Mouse (Mus musculus) forebrain, embryonic 11.5 days (tissue): ENCODE results near the gene Inhbc. TPM values are rescaled to one million over a fixed set of nuclear protein-coding genes. Genes with fewer than 3 reads are reported as not detected.
"Not testable (repeated sequence)": the region's sequence is repeated elsewhere in the genome, so short reads cannot be mapped to it uniquely, and the experiment has no call there.

Experiments used
- ATAC-seq: fragments of 200-750 bp; cut with Nextera tagmentation; replicated peaks from 2 replicates; pipeline ENCODE4 v1.8.0; 2017; ENCODE audit warnings: moderate TSS enrichment; ENCODE audit not compliant: low FRiP score
- DNase-seq: peaks from one replicate; pipeline ENCODE4 v3.0.0-alpha.2; 2017; ENCODE audit warnings: low spot score
- H3K27ac ChIP-seq: fragments of 300-500 bp; sonication (generic); 2 replicates; pipeline ENCODE4 v1.5.1; 2014; ENCODE audit warnings: low read depth, low read length
- H3K27me3 ChIP-seq: fragments of 300-500 bp; sonication (generic); 2 replicates; pipeline ENCODE4 v1.6.1; 2014; ENCODE audit warnings: mild to moderate bottlenecking, low read length, mixed read lengths; ENCODE audit not compliant: control insufficient read depth, insufficient read depth
- H3K36me3 ChIP-seq: fragments of 300-500 bp; sonication (generic); 2 replicates; pipeline ENCODE4 v1.6.1; 2014; ENCODE audit warnings: mild to moderate bottlenecking, low read length, moderate library complexity, mixed read lengths; ENCODE audit not compliant: control insufficient read depth, insufficient read depth
- H3K4me1 ChIP-seq: fragments of 300-500 bp; sonication (generic); replicated peaks from 2 replicates; pipeline ENCODE4 v1.6.1; 2014; ENCODE audit warnings: low read length, mixed read lengths; ENCODE audit not compliant: control insufficient read depth, insufficient read depth
- H3K4me2 ChIP-seq: fragments of 300-500 bp; sonication (generic); 2 replicates; pipeline ENCODE4 v1.6.1; 2014; ENCODE audit warnings: low read depth, mild to moderate bottlenecking, low read length, moderate library complexity, mixed read lengths; ENCODE audit not compliant: severe bottlenecking
- H3K4me3 ChIP-seq: fragments of 300-500 bp; sonication (generic); 2 replicates; pipeline ENCODE4 v1.5.1; 2014; ENCODE audit warnings: low read depth, low read length
- H3K9ac ChIP-seq: fragments of 300-500 bp; sonication (generic); 2 replicates; pipeline ENCODE4 v1.6.1; 2014; ENCODE audit warnings: low read length
- H3K9me3 ChIP-seq: fragments of 300-500 bp; sonication (generic); 2 replicates; pipeline ENCODE4 v1.6.1; 2016; ENCODE audit warnings: low read length, mixed read lengths; ENCODE audit not compliant: control insufficient read depth
- WGBS: fragments of 180-500 bp; shearing (Covaris S2); extraction: QIAGEN DNeasy Blood & Tissue Kit; methylation state at CpG from one replicate; pipeline ENCODE4 v1.1.7; 2014; 5-methylcytosine and 5-hydroxymethylcytosine counted together
- polyA plus RNA-seq: library from polyadenylated mRNA; unstranded; fragments of >200 nt; fragmentation: Nextera tagmentation; extraction: Ambion mirVana; gene quantifications from 2 replicates; pipeline ENCODE4 v1.2.1, GENCODE M21; 2014

Gene Inhbc
- polyA plus RNA-seq, 1 experiment from 2014 or later = not detected

DNA sequence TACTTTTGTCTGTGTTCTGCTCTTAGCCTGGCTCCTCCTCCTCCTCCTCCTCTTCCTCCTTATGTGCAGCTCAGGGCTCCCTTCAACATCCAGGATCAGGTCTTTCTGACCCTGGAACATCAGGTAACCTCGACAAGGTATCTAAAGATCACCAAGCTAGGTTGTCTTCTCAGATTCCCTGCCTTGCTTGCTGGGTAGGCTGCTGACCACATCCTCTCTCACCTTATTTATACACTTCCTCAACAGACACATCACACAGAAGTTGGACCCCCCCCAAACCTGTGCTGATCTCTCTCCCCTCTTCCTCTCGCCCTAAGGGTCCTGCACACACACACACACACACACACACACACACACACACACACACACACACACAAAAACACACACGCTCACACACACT, 48.6 kb downstream of the Inhbc start, which contains the start of gene Arhgap9:
TSS of gene Arhgap9 (plus strand) at position 344 of the 400 bp plus-strand sequence.
- Histone ChIP-seq H3K4me1 (peaks cover 8% of the 10 kb centered on the region), H3K9ac (no peak within 1 kb of the TSS), H3K27ac (no peak within 1 kb of the TSS), H3K27me3 (peaks cover 26% of the 10 kb centered on the region), H3K4me2 (no peak within 1 kb of the TSS), H3K4me3 (no peak within 1 kb of the TSS), H3K36me3 (no peaks in the 10 kb centered on the region), H3K9me3 (no peaks in the 10 kb centered on the region)
- no peak for ATAC-seq
- 81% methylated on average over 3 of the region's 3 CpGs for WGBS
- no peak for DNase-seq

DNA sequence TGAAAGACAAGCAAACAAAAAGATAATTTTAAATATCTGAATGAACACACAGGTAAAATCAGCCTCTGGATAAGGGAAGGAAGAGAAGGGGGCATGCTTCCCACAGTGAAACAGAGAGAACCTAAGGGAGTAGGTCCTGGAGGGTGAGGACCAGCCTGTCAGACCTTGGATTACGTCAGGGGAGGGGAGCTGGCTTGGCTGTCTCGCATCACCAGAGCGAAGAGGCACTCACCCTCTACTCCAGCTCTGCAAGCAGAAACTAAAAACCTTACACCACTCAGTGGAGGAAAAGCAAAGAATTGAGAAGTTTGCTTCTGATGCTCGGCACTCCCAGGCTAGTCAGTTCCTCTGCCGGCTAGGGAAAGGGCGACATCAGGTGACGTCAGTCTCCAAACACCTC, 50.3 kb downstream of the Inhbc start:
- WGBS = 87% methylated on average over 7 of the region's 7 CpGs
- Histone ChIP-seq H3K4me2 (no peak overlapping the region), H3K4me3 (no peak overlapping the region), H3K9ac (no peak overlapping the region), H3K27ac (no peak overlapping the region), H3K9me3 (no peaks in the 10 kb centered on the region), H3K4me1 (no peaks in the 10 kb centered on the region), H3K36me3 (no peaks in the 10 kb centered on the region), H3K27me3 (peaks cover 10% of the 10 kb centered on the region)
- ATAC-seq (no peak), DNase-seq (no peak)

- Histone ChIP-seq H3K36me3 (no peaks in the 10 kb centered on the region), H3K4me2 (no peak overlapping the region), H3K4me3 (no peak overlapping the region), H3K9me3 (no peaks in the 10 kb centered on the region), H3K4me1 (no peaks in the 10 kb centered on the region), H3K27ac (no peak overlapping the region), H3K9ac (no peak overlapping the region), H3K27me3 (no peaks in the 10 kb centered on the region)
- 46% methylated on average over 4 of the region's 4 CpGs for WGBS
- DNase-seq (no peak), ATAC-seq (no peak)
Measured at GRCm38 (mm10) chr10:127318009-127318408, 52.2 kb downstream of the Inhbc start.

DNA sequence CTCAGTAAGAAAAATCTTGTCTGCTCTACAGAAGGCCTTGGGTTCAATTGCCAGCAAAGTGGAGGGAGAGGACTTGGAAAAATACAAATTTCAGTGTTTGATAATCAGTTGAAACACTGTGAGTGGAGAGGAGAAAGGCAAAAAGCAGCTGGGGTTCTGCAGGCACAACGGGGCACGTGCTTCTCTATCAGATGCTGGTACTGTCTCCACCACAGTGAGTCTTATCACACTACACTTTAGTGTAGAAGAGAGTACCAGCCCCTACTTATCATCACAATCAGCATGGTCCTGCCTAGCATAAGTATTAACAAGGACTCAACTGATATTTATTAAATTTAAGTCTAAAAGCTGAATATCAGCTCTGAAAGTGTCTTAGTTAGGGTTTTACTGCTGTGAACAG, 53.0 kb downstream of the Inhbc start:
- Histone ChIP-seq H3K4me2 (no peak overlapping the region), H3K4me3 (no peak overlapping the region), H3K4me1 (no peaks in the 10 kb centered on the region), H3K36me3 (no peaks in the 10 kb centered on the region), H3K9me3 (no peaks in the 10 kb centered on the region), H3K27ac (no peak overlapping the region), H3K9ac (no peak overlapping the region), H3K27me3 (no peaks in the 10 kb centered on the region)
- no peak for ATAC-seq
- DNase-seq = no peak
- 77% methylated on average over 2 of the region's 2 CpGs for WGBS

GRCm38 (mm10) chr10:127314950-127315349, 55.3 kb downstream of the Inhbc start:
- H3K36me3 ChIP-seq, H3K4me2 ChIP-seq, ATAC-seq, H3K27me3 ChIP-seq, DNase-seq, H3K4me1 ChIP-seq, H3K4me3 ChIP-seq, H3K27ac ChIP-seq, H3K9me3 ChIP-seq, H3K9ac ChIP-seq: not testable (repeated sequence)
- WGBS = 96% methylated on average over 1 of the region's 1 CpGs

GRCm38 (mm10) chr10:127313516-127313915, 56.7 kb downstream of the Inhbc start:
- not testable (repeated sequence) for DNase-seq, H3K36me3 ChIP-seq, H3K9me3 ChIP-seq, H3K4me1 ChIP-seq, H3K9ac ChIP-seq, H3K27ac ChIP-seq, H3K4me3 ChIP-seq, ATAC-seq, H3K4me2 ChIP-seq, H3K27me3 ChIP-seq
- 95% methylated on average over 5 of the region's 5 CpGs for WGBS

DNA sequence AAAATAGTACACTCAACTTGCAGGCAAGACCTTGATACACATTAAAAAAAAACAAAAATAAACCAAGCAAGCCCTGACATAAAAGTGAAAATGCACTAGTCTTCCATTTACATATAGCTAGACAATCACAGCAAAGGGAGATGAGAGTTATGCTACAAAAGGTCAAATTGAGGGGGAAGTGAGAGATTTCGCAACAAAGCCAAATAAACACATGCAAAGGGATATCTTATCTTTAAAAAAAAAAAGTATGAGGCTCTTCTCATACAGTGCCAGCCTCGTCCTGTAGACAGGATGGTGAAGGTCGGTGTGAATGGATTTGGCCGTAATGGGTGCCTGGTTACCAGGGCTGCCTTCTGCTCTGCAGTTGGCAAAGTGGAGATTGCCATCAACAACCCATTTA, 57.4 kb downstream of the Inhbc start:
- Histone ChIP-seq H3K9ac (no peak overlapping the region), H3K27ac (no peak overlapping the region), H3K27me3 (no peaks in the 10 kb centered on the region), H3K4me2 (no peak overlapping the region), H3K4me3 (no peak overlapping the region), H3K9me3 (no peaks in the 10 kb centered on the region), H3K36me3 (peaks cover 2% of the 10 kb centered on the region; the same call in 1 of the 2 replicates), H3K4me1 (peaks cover 4% of the 10 kb centered on the region)
- DNase-seq (no peak), ATAC-seq (no peak)
- 80% methylated on average over 4 of the region's 4 CpGs for WGBS

GRCm38 (mm10) chr10:127312356-127312676, 57.9 kb downstream of the Inhbc start:
- Histone ChIP-seq H3K4me1 (peaks cover 4% of the 10 kb centered on the region), H3K27me3 (no peaks in the 10 kb centered on the region), H3K9ac (peak overlapping the region; percentile 55), H3K4me3 (peak overlapping the region; percentile 79), H3K36me3 (peaks cover 5% of the 10 kb centered on the region; the same call in 1 of the 2 replicates), H3K27ac (0 out of 2 replicates have a peak overlapping the region, but pooled peaks have one; percentile 37), H3K4me2 (peak overlapping the region; percentile 51), H3K9me3 (no peaks in the 10 kb centered on the region)
- ATAC-seq = peak; percentile 45
- WGBS = 0% methylated on average over 4 of the region's 4 CpGs
- DNase-seq = peak; percentile 91
